Mouse (Mus musculus) CH12.LX (cell line): ENCODE measurements at regions not wholly inside any gene's neighbourhood (a gene's known extent, or its start where the extent isn't known, plus 50 kb on each side); places are given as distances from the start of the nearest gene placed in this dataset.

Experiments
- BHLHE40 ChIP-seq: IDR thresholded peaks from 2 replicates; pipeline ENCODE4 v1.6.1; 2011; ENCODE audit warnings: mild to moderate bottlenecking, low read depth, low read length, improper control_type of control experiment
- CTCF ChIP-seq, 2 experiments: IDR thresholded peaks in 1 of 2; conservative IDR thresholded peaks in 1 of 2; 2 replicates each; pipeline ENCODE4 v1.5.1; 2011 to 2012; ENCODE audit warnings: low read depth in 2 of 2, low read length in 2 of 2, improper control_type of control experiment in 1 of 2, inconsistent platforms in 1 of 2, mild to moderate bottlenecking in 1 of 2, moderate library complexity in 1 of 2
- ELF1 ChIP-seq: IDR thresholded peaks from 2 replicates; pipeline ENCODE4 v1.6.1; 2014; ENCODE audit warnings: low read depth, mild to moderate bottlenecking, inconsistent platforms, low read length, improper control_type of control experiment
- HCFC1 ChIP-seq: IDR thresholded peaks from 2 replicates; pipeline ENCODE4 v1.6.1; 2012; ENCODE audit warnings: low read depth, mild to moderate bottlenecking, inconsistent platforms, low read length, improper control_type of control experiment
- JUN ChIP-seq: IDR thresholded peaks from 2 replicates; pipeline ENCODE4 v1.6.1; 2011; ENCODE audit warnings: low read depth, mild to moderate bottlenecking, low read length, improper control_type of control experiment, moderate library complexity; ENCODE audit not compliant: insufficient read depth
- MAX ChIP-seq: IDR thresholded peaks from 2 replicates; pipeline ENCODE4 v1.6.1; 2011; ENCODE audit warnings: low read length, improper control_type of control experiment
- POLR2A ChIP-seq: IDR thresholded peaks from 2 replicates; pipeline ENCODE4 v1.6.1; 2011; ENCODE audit warnings: low read depth, mild to moderate bottlenecking, improper control_type of control experiment, low read length
- TBP ChIP-seq: conservative IDR thresholded peaks from 2 replicates; pipeline ENCODE4 v1.6.1; 2011; ENCODE audit warnings: low read depth, low read length, improper control_type of control experiment
- TCF12 ChIP-seq: IDR thresholded peaks from 2 replicates; pipeline ENCODE4 v1.6.1; 2014; ENCODE audit warnings: low read depth, mild to moderate bottlenecking, inconsistent platforms, low read length, improper control_type of control experiment
- USF2 ChIP-seq: conservative IDR thresholded peaks from 2 replicates; pipeline ENCODE4 v1.6.1; 2011; ENCODE audit warnings: low read depth, low read length, improper control_type of control experiment
- ZC3H11A ChIP-seq: IDR thresholded peaks from 2 replicates; pipeline ENCODE4 v1.6.1; 2012; ENCODE audit warnings: low read depth, mild to moderate bottlenecking, inconsistent platforms, low read length, improper control_type of control experiment
- ZNF384 ChIP-seq: IDR thresholded peaks from 2 replicates; pipeline ENCODE4 v1.6.1; 2012; ENCODE audit warnings: low read depth, low read length, improper control_type of control experiment, inconsistent platforms

GRCm38 (mm10) chr15:10865109-10865508 is 87.0 kb upstream of the C1qtnf3 start:
- TF ChIP-seq ELF1 (no peak), POLR2A (no peak), CTCF (conservative IDR thresholded peaks at IDR 0.05 in 1 of 2, IDR thresholded peaks at IDR 0.05 in 1 of 2; ENCODE audit: low read depth in 2 of 2, low read length in 2 of 2) (no peak), TCF12 (no peak), BHLHE40 (no peak), ZNF384 (no peak), JUN (no peak), HCFC1 (no peak), TBP (no peak), ZC3H11A (no peak), MAX (no peak), USF2 (no peak)
